Mouse (Mus musculus) CH12.LX (cell line): ENCODE results near the gene Cmpk2. TPM values are rescaled to one million over a fixed set of nuclear protein-coding genes. Genes with fewer than 3 reads are reported as not detected.
A peak's percentile ranks its signal among the peaks of the same experiment; 100 is the strongest.

ENCODE experiments used
- DNase-seq: peaks from one replicate; pipeline ENCODE4 v3.0.0-alpha.2; 2013; ENCODE audit errors: extremely low read depth
- H3K27ac ChIP-seq: 2 replicates; pipeline ENCODE4 v1.5.1; 2012; ENCODE audit warnings: low read depth, mild to moderate bottlenecking, control low read depth, moderate library complexity; ENCODE audit not compliant: insufficient read depth
- H3K27me3 ChIP-seq: replicated peaks from 2 replicates; pipeline ENCODE3; 2012; ENCODE audit warnings: inconsistent platforms
- H3K36me3 ChIP-seq, 2 experiments: replicated peaks in 1 of 2; 2 replicates each; pipeline versions ENCODE3 to v1.6.1; 2012; ENCODE audit warnings: inconsistent platforms in 1 of 2, low read length in 1 of 2, mild to moderate bottlenecking in 1 of 2, mixed read lengths in 1 of 2, moderate library complexity in 1 of 2; ENCODE audit not compliant: control insufficient read depth in 1 of 2, insufficient read depth in 1 of 2
- H3K4me1 ChIP-seq, 2 experiments: 2 replicates each; pipeline ENCODE4 v1.6.1; 2012; ENCODE audit warnings: inconsistent platforms in 1 of 2, moderate library complexity in 1 of 2; ENCODE audit not compliant: insufficient read depth in 2 of 2, control insufficient read depth in 1 of 2
- H3K4me2 ChIP-seq: 2 replicates; pipeline ENCODE4 v1.6.1; 2012; ENCODE audit warnings: low read depth, mild to moderate bottlenecking, control low read depth; ENCODE audit not compliant: poor library complexity, insufficient read depth, severe bottlenecking
- H3K4me3 ChIP-seq, 3 experiments: fragments of 150-350 bp in 1 of 3; sonication (generic) in 1 of 3; replicated peaks in 1 of 3; 2 replicates each; pipeline versions ENCODE3 to v1.5.1; 2011 to 2012; ENCODE audit warnings: low read depth in 2 of 3, low read length in 2 of 3, mild to moderate bottlenecking in 2 of 3, moderate library complexity in 2 of 3, control low read depth in 1 of 3, improper control_type of control experiment in 1 of 3, inconsistent platforms in 1 of 3, mixed read lengths in 1 of 3; ENCODE audit not compliant: poor library complexity in 1 of 3
- H3K79me2 ChIP-seq: replicated peaks from 2 replicates; pipeline ENCODE4 v1.6.1; 2012; ENCODE audit warnings: mild to moderate bottlenecking, moderate library complexity; ENCODE audit not compliant: control insufficient read depth, poor library complexity, insufficient read depth, severe bottlenecking; ENCODE audit errors: extremely low read depth
- H3K9ac ChIP-seq: 2 replicates; pipeline ENCODE4 v1.6.1; 2012; ENCODE audit warnings: low read depth, mild to moderate bottlenecking, control low read depth, moderate library complexity; ENCODE audit not compliant: insufficient read depth
- H3K9me3 ChIP-seq: replicated peaks from 2 replicates; pipeline ENCODE3; 2012; ENCODE audit warnings: low read length, inconsistent platforms, mixed read lengths
- CHD2 ChIP-seq: IDR thresholded peaks from 2 replicates; pipeline ENCODE4 v1.6.1; 2011; ENCODE audit warnings: low read length, improper control_type of control experiment
- CTCF ChIP-seq, 2 experiments: IDR thresholded peaks in 1 of 2; conservative IDR thresholded peaks in 1 of 2; 2 replicates each; pipeline ENCODE4 v1.5.1; 2011 to 2012; ENCODE audit warnings: low read depth in 2 of 2, low read length in 2 of 2, improper control_type of control experiment in 1 of 2, inconsistent platforms in 1 of 2, mild to moderate bottlenecking in 1 of 2, moderate library complexity in 1 of 2
- E2F4 ChIP-seq: IDR thresholded peaks from 2 replicates; pipeline ENCODE4 v1.6.1; 2011; ENCODE audit warnings: low read depth, low read length, improper control_type of control experiment; ENCODE audit not compliant: insufficient replicate concordance
- GABPA ChIP-seq: IDR thresholded peaks from 2 replicates; pipeline ENCODE4 v1.6.1; 2012; ENCODE audit warnings: low read depth, low read length, improper control_type of control experiment, inconsistent platforms; ENCODE audit not compliant: insufficient replicate concordance
- HCFC1 ChIP-seq: IDR thresholded peaks from 2 replicates; pipeline ENCODE4 v1.6.1; 2012; ENCODE audit warnings: low read depth, mild to moderate bottlenecking, inconsistent platforms, low read length, improper control_type of control experiment
- JUN ChIP-seq: IDR thresholded peaks from 2 replicates; pipeline ENCODE4 v1.6.1; 2011; ENCODE audit warnings: low read depth, mild to moderate bottlenecking, low read length, improper control_type of control experiment, moderate library complexity; ENCODE audit not compliant: insufficient read depth
- JUND ChIP-seq: conservative IDR thresholded peaks from 2 replicates; pipeline ENCODE4 v1.6.1; 2011; ENCODE audit warnings: low read depth, low read length, improper control_type of control experiment
- KAT2A ChIP-seq: IDR thresholded peaks from 2 replicates; pipeline ENCODE4 v1.6.1; 2012; ENCODE audit warnings: low read length, improper control_type of control experiment, inconsistent platforms; ENCODE audit not compliant: insufficient replicate concordance
- MAX ChIP-seq: IDR thresholded peaks from 2 replicates; pipeline ENCODE4 v1.6.1; 2011; ENCODE audit warnings: low read length, improper control_type of control experiment
- MAZ ChIP-seq: IDR thresholded peaks from 2 replicates; pipeline ENCODE4 v1.6.1; 2012; ENCODE audit warnings: low read depth, mild to moderate bottlenecking, inconsistent platforms, low read length, improper control_type of control experiment, moderate library complexity
- MEF2A ChIP-seq: IDR thresholded peaks from 2 replicates; pipeline ENCODE4 v1.6.1; 2014; ENCODE audit warnings: low read depth, mild to moderate bottlenecking, inconsistent platforms, low read length, improper control_type of control experiment, borderline replicate concordance
- MXI1 ChIP-seq: IDR thresholded peaks from 2 replicates; pipeline ENCODE4 v1.6.1; 2011; ENCODE audit warnings: mild to moderate bottlenecking, low read depth, low read length, improper control_type of control experiment
- NELFE ChIP-seq: IDR thresholded peaks from 2 replicates; pipeline ENCODE4 v1.6.1; 2011; ENCODE audit warnings: low read depth, low read length, improper control_type of control experiment
- NRF1 ChIP-seq: IDR thresholded peaks from 2 replicates; pipeline ENCODE4 v1.6.1; 2014; ENCODE audit warnings: low read depth, mild to moderate bottlenecking, inconsistent platforms, low read length, improper control_type of control experiment, moderate library complexity
- PAX5 ChIP-seq: IDR thresholded peaks from 2 replicates; pipeline ENCODE4 v1.6.1; 2012; ENCODE audit warnings: low read length, inconsistent platforms, mixed read lengths
- RAD21 ChIP-seq: IDR thresholded peaks from 2 replicates; pipeline ENCODE4 v1.6.1; 2011; ENCODE audit warnings: low read depth, mild to moderate bottlenecking, low read length, improper control_type of control experiment, moderate library complexity
- SMC3 ChIP-seq: IDR thresholded peaks from 2 replicates; pipeline ENCODE4 v1.6.1; 2011; ENCODE audit warnings: low read depth, low read length, improper control_type of control experiment
- TCF12 ChIP-seq: IDR thresholded peaks from 2 replicates; pipeline ENCODE4 v1.6.1; 2014; ENCODE audit warnings: low read depth, mild to moderate bottlenecking, inconsistent platforms, low read length, improper control_type of control experiment
- USF2 ChIP-seq: conservative IDR thresholded peaks from 2 replicates; pipeline ENCODE4 v1.6.1; 2011; ENCODE audit warnings: low read depth, low read length, improper control_type of control experiment
- ZKSCAN1 ChIP-seq: IDR thresholded peaks from 2 replicates; pipeline ENCODE4 v1.6.1; 2012; ENCODE audit warnings: low read depth, inconsistent platforms, low read length, improper control_type of control experiment, borderline replicate concordance
- ZMIZ1 ChIP-seq: IDR thresholded peaks from 2 replicates; pipeline ENCODE4 v1.6.1; 2012; ENCODE audit warnings: low read depth, mild to moderate bottlenecking, inconsistent platforms, low read length, improper control_type of control experiment
- dilution Hi-C: fragments of 300-500 bp; cut with MboI; formaldehyde crosslinking; loops from 2 replicates; pipeline ENCODE4 v1.14.3; 2020; ENCODE audit warnings: low sequenced_read_pairs; ENCODE audit not compliant: extremely low pct_unique_long_range_greater_than_20kb, extremely low pct_ligation_motif_present
- in situ Hi-C: fragments of 300-500 bp; cut with MboI; formaldehyde crosslinking; loops from 3 replicates; pipeline ENCODE4 v1.14.3; 2019; ENCODE audit warnings: low sequenced_read_pairs, low pct_ligation_motif_present, low pct_unique_long_range_greater_than_20kb, mixed read lengths
- polyA plus RNA-seq: library from polyadenylated mRNA; unstranded; fragments of >175 nt; gene quantifications from 2 replicates; pipeline ENCODE4 v1.2.1, GENCODE M21; 2012; ENCODE audit warnings: low read depth; ENCODE audit not compliant: insufficient read length
- total RNA-seq, 2 experiments: library from RNA; depleted of rRNA; stranded (reverse); fragments of 300-350 nt in 1 of 2; fragments of >200 nt in 1 of 2; gene quantifications; 2 replicates each; pipeline ENCODE4 v1.2.3; 2012 to 2014

Cmpk2 gene
- total and polyA plus RNA-seq, 3 experiments, result 0.15 to 0.47 TPM; not detected in 1

DNA sequence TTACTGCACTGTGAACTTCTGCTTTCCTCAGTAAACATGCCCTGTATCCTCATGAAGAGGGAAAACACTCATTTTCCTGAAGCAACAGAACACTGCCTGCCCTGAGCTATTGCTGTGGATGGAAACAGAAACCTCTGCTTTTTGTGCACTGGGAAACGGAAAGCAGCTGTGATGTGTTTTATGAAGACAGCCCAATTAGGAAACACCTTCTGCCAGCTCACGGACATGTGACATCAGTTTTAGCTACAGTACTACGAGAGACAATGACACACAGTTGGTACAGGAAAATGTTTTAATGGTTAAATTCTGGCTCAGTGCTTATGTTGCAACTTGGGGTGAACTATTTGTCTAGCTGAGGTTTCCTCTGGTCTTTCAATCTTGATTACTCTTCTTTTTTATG is 29.6 kb upstream of the Cmpk2 start:
- dilution Hi-C loops, result no loop called here
- DNase-seq, result peak; percentile 27
- H3K36me3 ChIP-seq, result no peaks in the 10 kb centered on the region

DNA sequence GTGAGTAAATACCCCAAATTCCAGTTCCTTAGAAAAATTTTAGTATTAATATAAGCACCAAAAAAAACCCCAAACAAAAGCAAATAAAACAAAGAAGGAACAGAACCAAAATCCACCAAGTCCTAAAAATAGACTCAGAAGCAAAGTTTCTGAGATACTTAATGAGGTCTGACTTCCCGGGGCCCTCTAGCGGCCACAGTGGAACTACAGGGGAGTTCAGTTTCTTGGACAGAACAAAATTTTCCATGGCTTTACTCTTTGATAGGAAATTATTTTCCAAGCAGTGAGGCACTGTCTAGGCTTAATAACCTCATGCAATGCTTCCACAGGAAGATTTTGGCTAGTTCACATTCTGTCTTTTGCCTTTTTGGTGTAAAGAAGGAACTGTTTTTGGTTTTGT is 24.9 kb upstream of the Cmpk2 start:
- no peaks in the 10 kb centered on the region for H3K79me2 ChIP-seq
- no peaks in the 10 kb centered on the region for H3K9me3 ChIP-seq
- H3K27me3 ChIP-seq, result no peaks in the 10 kb centered on the region
- dilution Hi-C loops, result no loop called here
- H3K4me1 ChIP-seq, result peaks cover 0 to 15% of the 10 kb centered on the region in 2 experiments; a peak in 2 of 4 replicates
- H3K36me3 ChIP-seq, result no peaks in the 10 kb centered on the region
- no peak overlapping the region for H3K27ac ChIP-seq
- H3K9ac ChIP-seq, result no peak overlapping the region
- in situ Hi-C loops, result no loop called here
- H3K4me2 ChIP-seq, result no peak overlapping the region
- TF ChIP-seq SMC3, result peak; percentile 18; the same call in 1 of the 2 replicates
- no peak for TF ChIP-seq GABPA
- TF ChIP-seq CTCF (conservative IDR thresholded peaks at IDR 0.05 in 1 of 2, IDR thresholded peaks at IDR 0.05 in 1 of 2; ENCODE audit: low read depth in 2 of 2, low read length in 2 of 2), result peak; percentile 51 to 62; a peak in 3 of 4 replicates
- TF ChIP-seq KAT2A, result no peak
- H3K4me3 ChIP-seq, result no peak overlapping the region
- peak; percentile 61 for DNase-seq

More for the DNA sequence above, 29.6 kb upstream of the Cmpk2 start:
- no peaks in the 10 kb centered on the region for H3K79me2 ChIP-seq
- H3K9me3 ChIP-seq, result no peaks in the 10 kb centered on the region
- no peak overlapping the region for H3K9ac ChIP-seq
- no peak for TF ChIP-seq ZMIZ1
- no peak for TF ChIP-seq NELFE
- TF ChIP-seq RAD21, result no peak
- TF ChIP-seq MAX, result no peak
- no peak for TF ChIP-seq MEF2A
- no peak for TF ChIP-seq GABPA
- no peak for TF ChIP-seq JUN
- peaks cover 0 to 16% of the 10 kb centered on the region in 2 experiments; a peak in 2 of 4 replicates for H3K4me1 ChIP-seq
- H3K4me2 ChIP-seq, result no peak overlapping the region
- in situ Hi-C loops, result no loop called here
- no peak overlapping the region for H3K27ac ChIP-seq
- H3K27me3 ChIP-seq, result no peaks in the 10 kb centered on the region
- no peak overlapping the region for H3K4me3 ChIP-seq

DNA sequence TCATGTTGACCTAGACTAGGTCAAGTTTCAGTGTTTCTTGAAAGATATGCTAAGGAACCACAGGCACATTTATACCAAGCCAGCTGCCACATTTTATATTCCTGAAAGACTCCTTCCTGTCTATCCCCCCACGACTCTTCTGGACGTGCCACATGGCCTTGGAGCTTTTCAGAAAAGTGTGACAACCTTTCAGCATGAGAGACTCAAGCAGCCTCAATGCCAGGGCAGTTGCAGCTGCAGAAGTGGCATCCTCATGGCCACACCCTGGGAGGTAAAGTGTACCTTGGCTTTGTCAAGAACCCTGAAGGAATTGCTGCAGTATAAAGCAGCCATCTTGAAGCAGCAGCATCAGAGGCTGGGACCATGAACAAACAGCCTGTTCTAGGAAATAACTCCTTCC is 24.5 kb upstream of the Cmpk2 start:
- DNase-seq, result no peak
- Histone ChIP-seq H3K9ac (no peak overlapping the region), H3K4me1 (peaks cover 0 to 11% of the 10 kb centered on the region in 2 experiments; a peak in 2 of 4 replicates), H3K36me3 (no peaks in the 10 kb centered on the region), H3K4me2 (no peak overlapping the region), H3K9me3 (no peaks in the 10 kb centered on the region), H3K27ac (no peak overlapping the region), H3K4me3 (no peak overlapping the region), H3K79me2 (no peaks in the 10 kb centered on the region), H3K27me3 (no peaks in the 10 kb centered on the region)
- dilution Hi-C loops (no loop called here), in situ Hi-C loops (no loop called here)
- TF ChIP-seq E2F4 (no peak), JUND (no peak), NRF1 (no peak), HCFC1 (no peak), PAX5 (no peak), TCF12 (no peak), SMC3 (no peak), CHD2 (no peak), MXI1 (no peak), ZKSCAN1 (no peak), MAZ (no peak), USF2 (no peak)
